Mouse (Mus musculus): ENCODE measurements at regions not wholly inside any gene's neighbourhood (a gene's known extent, or its start where the extent isn't known, plus 50 kb on each side); places are given as distances from the start of the nearest gene placed in this dataset.

DNA sequence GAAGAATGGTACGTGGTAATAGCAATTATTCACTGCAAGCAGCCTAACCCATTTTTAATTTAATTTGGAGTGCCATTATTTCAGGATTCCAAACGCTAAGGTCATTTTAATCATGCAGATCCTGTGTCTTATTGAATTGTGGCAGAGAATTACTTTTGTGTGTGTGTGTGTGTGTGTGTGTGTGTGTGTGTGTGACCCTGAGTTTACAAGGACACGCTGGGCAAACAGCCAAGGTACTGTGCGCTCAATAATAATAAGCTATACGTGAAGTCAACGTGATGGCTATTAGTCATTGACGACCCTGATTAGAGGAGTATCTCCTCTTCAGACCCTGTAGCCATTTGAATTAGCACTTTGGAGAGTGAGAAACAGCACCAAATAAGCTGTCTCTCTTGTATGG lies 144.1 kb downstream of the Klf7 start:
- 62% methylated on average over 7 of the region's 7 CpGs for WGBS
- DNase-seq = no peak
- H3K4me3 ChIP-seq (replicated peaks; ENCODE audit: extremely low read depth, low read depth, low read length) = no peak overlapping the region
- TF ChIP-seq POLR2A (IDR thresholded peaks at IDR 0.05; ENCODE audit: borderline replicate concordance, extremely low read depth, low read depth, low read length) (no peak), CTCF (IDR thresholded peaks at IDR 0.05; ENCODE audit: insufficient read depth, low read length) (no peak)
- no peaks in the 10 kb centered on the region for H3K4me1 ChIP-seq (ENCODE audit: control insufficient read depth, insufficient read depth, low read length)

DNA sequence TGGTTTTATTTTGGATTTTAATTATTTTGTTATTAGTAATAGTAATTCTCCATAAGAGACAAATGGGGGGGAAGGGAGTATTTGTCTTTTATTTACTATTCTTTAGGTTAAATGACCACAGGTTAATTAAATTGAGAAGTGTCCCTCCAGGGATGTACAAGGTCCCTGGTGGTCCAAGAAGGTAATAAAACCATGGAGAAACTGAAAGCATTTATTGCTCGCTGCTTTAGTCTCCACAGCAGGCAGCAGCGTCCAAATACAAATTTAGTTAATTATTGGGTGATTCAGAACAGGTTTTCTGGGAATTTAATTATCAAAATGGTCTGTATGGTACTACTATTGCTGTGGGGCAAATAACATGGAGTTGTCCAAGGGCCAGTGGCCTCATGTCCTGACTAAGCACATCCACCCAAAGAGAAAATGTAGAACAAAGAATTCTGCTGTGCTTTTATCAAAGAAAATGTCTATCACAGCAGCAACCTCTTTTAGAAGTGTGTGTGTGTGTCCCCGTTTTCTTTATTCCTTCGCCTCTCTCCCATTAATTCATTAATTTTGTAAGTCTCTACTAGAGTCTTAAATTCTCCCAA lies 144.7 kb downstream of the Klf7 start:
- Histone ChIP-seq H3K4me3 (replicated peaks; ENCODE audit: extremely low read depth, low read depth, low read length) (no peak overlapping the region), H3K4me1 (ENCODE audit: control insufficient read depth, insufficient read depth, low read length) (no peaks in the 10 kb centered on the region)
- TF ChIP-seq CTCF (IDR thresholded peaks at IDR 0.05; ENCODE audit: insufficient read depth, low read length) (no peak), POLR2A (IDR thresholded peaks at IDR 0.05; ENCODE audit: borderline replicate concordance, extremely low read depth, low read depth, low read length) (no peak)
- WGBS = 89% methylated on average over 4 of the region's 4 CpGs
- DNase-seq = no peak

DNA sequence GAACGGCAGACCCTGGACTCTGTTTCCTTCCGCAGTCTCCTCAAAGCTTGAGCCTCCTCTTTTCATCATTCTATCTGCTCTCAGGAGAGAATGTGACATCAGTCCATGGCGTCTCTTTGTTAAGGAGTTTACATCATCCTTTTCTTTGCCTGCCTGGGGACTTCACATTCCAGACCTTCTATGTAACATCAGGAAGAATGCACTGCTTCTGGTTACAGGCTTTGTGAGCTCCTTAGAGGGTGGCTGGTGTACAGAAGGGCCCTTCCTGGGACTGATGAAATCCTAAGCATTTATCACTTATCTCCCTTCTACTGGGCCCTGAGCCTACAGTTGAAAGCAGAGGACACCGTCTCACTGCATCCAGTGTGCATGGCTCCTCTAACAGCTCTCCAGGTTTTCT lies 145.2 kb downstream of the Klf7 start:
- no peaks in the 10 kb centered on the region for H3K4me1 ChIP-seq (ENCODE audit: control insufficient read depth, insufficient read depth, low read length)
- H3K4me3 ChIP-seq (replicated peaks; ENCODE audit: extremely low read depth, low read depth, low read length) = no peak overlapping the region
- TF ChIP-seq POLR2A (IDR thresholded peaks at IDR 0.05; ENCODE audit: borderline replicate concordance, extremely low read depth, low read depth, low read length) (no peak), CTCF (IDR thresholded peaks at IDR 0.05; ENCODE audit: insufficient read depth, low read length) (no peak)
- no peak for DNase-seq
- 62% methylated on average over 4 of the region's 4 CpGs for WGBS

DNA sequence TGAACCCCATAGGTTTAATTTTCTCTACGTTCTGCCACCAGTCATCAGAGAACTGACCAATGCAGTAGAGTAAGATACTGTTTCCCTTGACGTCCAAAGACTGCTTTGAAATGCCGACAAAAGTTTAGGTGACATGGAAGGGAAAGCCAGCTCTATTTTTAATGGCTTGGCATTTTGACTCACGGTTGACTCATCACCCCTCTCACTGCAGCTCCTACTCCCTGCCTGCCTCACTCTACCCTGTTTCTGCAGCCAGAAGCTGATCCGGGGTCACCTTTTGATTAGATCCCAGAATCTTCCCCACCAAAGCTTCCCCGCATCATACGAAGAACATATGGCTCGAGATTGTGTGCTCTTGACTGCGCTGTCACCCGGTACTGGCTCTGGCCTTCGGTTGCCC lies 154.2 kb downstream of the Klf7 start:
- Histone ChIP-seq H3K4me3 (replicated peaks; ENCODE audit: extremely low read depth, low read depth, low read length) (no peak overlapping the region), H3K4me1 (ENCODE audit: control insufficient read depth, insufficient read depth, low read length) (no peaks in the 10 kb centered on the region; the same call in 1 of the 2 replicates)
- no peak for TF ChIP-seq POLR2A (IDR thresholded peaks at IDR 0.05; ENCODE audit: borderline replicate concordance, extremely low read depth, low read depth, low read length)
- no peak for TF ChIP-seq CTCF (IDR thresholded peaks at IDR 0.05; ENCODE audit: insufficient read depth, low read length)
- 83% methylated on average over 11 of the region's 11 CpGs for WGBS
- no peak for DNase-seq

DNA sequence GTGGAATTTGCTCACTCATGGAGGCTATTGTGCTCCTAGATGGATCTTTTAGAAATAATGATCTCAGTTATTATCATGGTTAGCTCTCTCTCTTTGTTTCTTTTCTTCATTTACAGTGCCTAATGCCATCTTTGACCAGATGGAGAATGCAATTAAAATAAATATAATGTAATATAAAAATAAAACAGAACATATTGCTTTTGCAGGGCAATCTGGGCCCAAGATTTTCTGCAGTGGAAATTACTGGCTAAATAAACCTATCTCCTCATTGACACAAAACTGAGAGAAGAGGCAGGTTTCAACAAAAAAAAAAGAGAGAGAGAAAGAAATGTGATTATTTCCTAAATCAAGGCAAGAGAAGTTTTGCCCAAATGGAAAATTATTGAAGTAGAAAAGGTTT lies 156.6 kb downstream of the Klf7 start:
- Histone ChIP-seq H3K4me1 (ENCODE audit: control insufficient read depth, insufficient read depth, low read length) (no peaks in the 10 kb centered on the region; the same call in 1 of the 2 replicates), H3K4me3 (replicated peaks; ENCODE audit: extremely low read depth, low read depth, low read length) (no peak overlapping the region)
- TF ChIP-seq POLR2A (IDR thresholded peaks at IDR 0.05; ENCODE audit: borderline replicate concordance, extremely low read depth, low read depth, low read length) (no peak), CTCF (IDR thresholded peaks at IDR 0.05; ENCODE audit: insufficient read depth, low read length) (no peak)
- no peak for DNase-seq

DNA sequence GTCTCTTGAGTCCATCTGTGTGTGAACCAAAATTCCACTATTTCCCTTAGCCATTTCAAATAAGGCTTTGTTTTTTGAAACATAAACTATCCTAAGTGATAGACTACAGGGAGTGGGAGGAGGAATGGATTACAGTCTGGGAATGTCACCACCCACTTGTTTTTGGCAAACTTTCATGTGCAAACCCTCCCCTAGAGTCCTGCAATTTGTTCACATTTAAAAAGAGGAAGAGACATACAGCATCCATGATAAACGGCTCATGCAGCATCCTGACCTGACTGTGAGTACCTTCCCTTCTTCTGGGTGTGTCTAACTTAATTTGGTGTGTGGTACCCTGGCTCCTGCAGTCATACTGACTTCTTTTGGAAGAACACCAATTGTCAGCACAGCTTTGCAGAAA lies 157.6 kb downstream of the Klf7 start:
- TF ChIP-seq POLR2A (IDR thresholded peaks at IDR 0.05; ENCODE audit: borderline replicate concordance, extremely low read depth, low read depth, low read length) (no peak), CTCF (IDR thresholded peaks at IDR 0.05; ENCODE audit: insufficient read depth, low read length) (no peak)
- DNase-seq = no peak
- no peak overlapping the region for H3K4me3 ChIP-seq (replicated peaks; ENCODE audit: extremely low read depth, low read depth, low read length)
- 28% methylated on average over 1 of the region's 1 CpGs for WGBS
- H3K4me1 ChIP-seq (ENCODE audit: control insufficient read depth, insufficient read depth, low read length) = no peaks in the 10 kb centered on the region; the same call in 1 of the 2 replicates

DNA sequence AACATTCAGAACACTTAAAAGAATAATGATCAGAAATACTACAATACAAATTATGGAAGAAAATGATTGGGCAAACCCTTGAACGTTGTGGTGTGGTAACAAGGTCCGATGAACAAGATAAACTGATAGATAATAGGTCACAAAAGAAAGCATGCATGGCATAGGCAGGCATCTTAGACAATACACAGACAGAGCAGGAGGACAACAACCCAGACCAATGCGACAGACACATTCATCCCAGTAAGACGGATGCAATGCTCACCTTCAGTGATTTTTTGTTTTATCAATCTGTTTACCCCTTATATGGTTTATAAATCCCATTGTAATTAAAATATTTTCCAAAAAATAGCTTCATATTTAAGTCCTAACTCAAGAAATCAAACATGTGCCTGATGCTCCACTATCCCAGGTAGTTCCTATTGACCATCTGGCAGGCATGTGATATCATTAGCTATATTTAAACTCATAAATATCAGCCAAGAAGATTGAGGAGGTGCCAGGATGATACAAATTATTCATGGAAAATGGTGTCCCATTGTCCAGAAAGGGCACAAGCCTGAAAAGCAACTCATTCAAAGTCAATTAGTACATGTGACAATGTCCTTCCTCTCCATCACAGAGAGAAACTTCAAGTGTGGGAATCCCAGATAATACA lies 166.3 kb downstream of the Klf7 start:
- no peak for DNase-seq
- peaks cover 2% of the 10 kb centered on the region for H3K4me1 ChIP-seq (ENCODE audit: control insufficient read depth, insufficient read depth, low read length)
- H3K4me3 ChIP-seq (replicated peaks; ENCODE audit: extremely low read depth, low read depth, low read length) = no peak overlapping the region
- TF ChIP-seq CTCF (IDR thresholded peaks at IDR 0.05; ENCODE audit: insufficient read depth, low read length) (no peak), POLR2A (IDR thresholded peaks at IDR 0.05; ENCODE audit: borderline replicate concordance, extremely low read depth, low read depth, low read length) (no peak)
- WGBS = 94% methylated on average over 4 of the region's 4 CpGs

DNA sequence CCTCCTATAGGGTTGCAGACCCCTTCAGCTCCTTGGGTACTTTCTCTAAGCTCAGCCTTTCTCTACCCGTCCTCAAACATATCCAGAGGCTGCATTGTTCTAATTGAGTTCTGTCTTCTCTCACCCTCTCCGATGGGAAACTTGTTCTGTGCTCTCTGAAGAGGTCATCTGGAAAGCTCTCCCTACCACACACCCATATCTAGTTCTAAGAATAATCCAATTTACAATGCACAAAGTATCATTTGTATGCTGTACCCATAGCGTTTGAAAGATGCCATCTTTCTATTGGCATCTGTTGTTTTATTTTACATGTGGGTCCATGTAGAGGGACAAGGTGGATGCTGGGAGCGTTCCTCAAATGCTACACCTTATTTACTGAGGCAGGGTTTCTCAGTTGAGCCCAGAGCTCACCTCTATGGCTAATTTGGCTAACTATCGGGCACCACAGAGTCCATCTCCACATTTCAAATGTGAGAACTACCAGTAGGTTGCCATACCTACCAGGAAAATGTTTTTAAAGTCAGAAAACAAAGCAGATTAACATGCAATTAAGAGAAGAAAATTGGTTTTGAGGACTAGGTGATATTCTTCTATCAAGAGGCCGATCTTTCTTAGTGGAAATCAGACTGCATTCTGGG lies 167.1 kb downstream of the Klf7 start:
- DNase-seq = no peak
- peaks cover 2% of the 10 kb centered on the region for H3K4me1 ChIP-seq (ENCODE audit: control insufficient read depth, insufficient read depth, low read length)
- 95% methylated on average over 6 of the region's 6 CpGs for WGBS
- TF ChIP-seq POLR2A (IDR thresholded peaks at IDR 0.05; ENCODE audit: borderline replicate concordance, extremely low read depth, low read depth, low read length) = no peak
- no peak for TF ChIP-seq CTCF (IDR thresholded peaks at IDR 0.05; ENCODE audit: insufficient read depth, low read length)
- H3K4me3 ChIP-seq (replicated peaks; ENCODE audit: extremely low read depth, low read depth, low read length) = no peak overlapping the region

DNA sequence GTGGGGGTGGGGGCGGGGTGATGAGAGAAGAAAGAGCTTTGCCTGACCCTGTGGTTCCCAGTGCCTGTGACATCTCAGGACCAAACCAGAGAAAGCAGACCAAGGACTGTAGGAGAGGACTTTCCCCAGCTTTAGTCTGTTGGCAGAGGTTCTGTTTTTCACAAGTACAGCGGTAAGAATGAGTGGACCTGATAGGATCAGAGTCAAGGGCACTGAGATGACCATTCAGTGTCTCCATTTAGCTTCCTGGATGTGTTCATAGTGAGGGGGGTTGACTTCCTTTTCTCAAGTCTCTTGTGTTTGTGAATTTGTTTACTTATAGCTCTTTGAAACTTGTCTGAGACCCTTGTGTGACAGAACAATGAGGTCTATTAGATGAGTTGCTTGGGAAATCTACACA lies 167.9 kb downstream of the Klf7 start:
- WGBS = 46% methylated on average over 2 of the region's 2 CpGs
- no peak for TF ChIP-seq POLR2A (IDR thresholded peaks at IDR 0.05; ENCODE audit: borderline replicate concordance, extremely low read depth, low read depth, low read length)
- TF ChIP-seq CTCF (IDR thresholded peaks at IDR 0.05; ENCODE audit: insufficient read depth, low read length) = no peak
- DNase-seq = no peak
- Histone ChIP-seq H3K4me1 (ENCODE audit: control insufficient read depth, insufficient read depth, low read length) (peaks cover 2% of the 10 kb centered on the region), H3K4me3 (replicated peaks; ENCODE audit: extremely low read depth, low read depth, low read length) (no peak overlapping the region)
